Mouse (Mus musculus) kidney, embryonic 14.5 days (tissue): ENCODE results near the gene Spi1. TPM values are rescaled to one million over a fixed set of nuclear protein-coding genes. Genes with fewer than 3 reads are reported as not detected.

ENCODE experiments used
- ATAC-seq: fragments of 200-750 bp; cut with Nextera tagmentation; 2 replicates; pipeline ENCODE4 v1.8.0; 2017; ENCODE audit warnings: moderate number of reproducible peaks, mild to moderate bottlenecking, moderate TSS enrichment, moderate library complexity; ENCODE audit not compliant: low FRiP score, low TSS enrichment
- H3K27ac ChIP-seq: fragments of 300-500 bp; sonication (generic); 2 replicates; pipeline ENCODE4 v1.5.1; 2014; ENCODE audit warnings: low read depth, mild to moderate bottlenecking, low read length, moderate library complexity, mixed read lengths
- H3K27me3 ChIP-seq: fragments of 300-500 bp; sonication (generic); 2 replicates; pipeline ENCODE4 v1.6.1; 2014; ENCODE audit warnings: mild to moderate bottlenecking, low read length; ENCODE audit not compliant: control insufficient read depth, insufficient read depth
- H3K36me3 ChIP-seq: fragments of 300-500 bp; sonication (generic); 2 replicates; pipeline ENCODE4 v1.6.1; 2014; ENCODE audit warnings: low read length, mixed read lengths; ENCODE audit not compliant: control insufficient read depth, insufficient read depth
- H3K4me1 ChIP-seq: fragments of 300-500 bp; sonication (generic); 2 replicates; pipeline ENCODE4 v1.6.1; 2014; ENCODE audit warnings: low read length, mixed read lengths; ENCODE audit not compliant: control insufficient read depth, insufficient read depth
- H3K4me2 ChIP-seq: fragments of 300-500 bp; sonication (generic); replicated peaks from 2 replicates; pipeline ENCODE4 v1.6.1; 2014; ENCODE audit warnings: low read depth, mild to moderate bottlenecking, low read length
- H3K4me3 ChIP-seq: fragments of 300-500 bp; sonication (generic); 2 replicates; pipeline ENCODE4 v1.5.1; 2014; ENCODE audit warnings: mild to moderate bottlenecking, low read length
- H3K9ac ChIP-seq: fragments of 300-500 bp; sonication (generic); 2 replicates; pipeline ENCODE4 v1.6.1; 2014; ENCODE audit warnings: low read depth, mild to moderate bottlenecking, low read length, moderate library complexity
- H3K9me3 ChIP-seq: fragments of 300-500 bp; sonication (generic); 2 replicates; pipeline ENCODE4 v1.6.1; 2016; ENCODE audit warnings: low read length; ENCODE audit not compliant: control insufficient read depth
- WGBS: fragments of 180-500 bp; shearing (Covaris S2); extraction: QIAGEN DNeasy Blood & Tissue Kit; methylation state at CpG from one replicate; pipeline ENCODE4 v1.1.7; 2014; 5-methylcytosine and 5-hydroxymethylcytosine counted together
- polyA plus RNA-seq: library from polyadenylated mRNA; unstranded; fragments of >200 nt; fragmentation: Nextera tagmentation; extraction: Ambion mirVana; gene quantifications from 2 replicates; pipeline ENCODE4 v1.2.1, GENCODE M21; 2014

The Spi1 gene
- polyA plus RNA-seq, 1 experiment from 2014 or later = 2.2 TPM

- no peak overlapping the region for H3K9ac ChIP-seq
- H3K4me3 ChIP-seq = no peak overlapping the region
- no peaks in the 10 kb centered on the region for H3K27me3 ChIP-seq
- H3K4me2 ChIP-seq = no peak overlapping the region
- H3K36me3 ChIP-seq = no peaks in the 10 kb centered on the region
- WGBS = 84% methylated on average over 14 of the region's 14 CpGs
- no peaks in the 10 kb centered on the region for H3K9me3 ChIP-seq
- no peak for ATAC-seq
- H3K4me1 ChIP-seq = no peaks in the 10 kb centered on the region
- no peak overlapping the region for H3K27ac ChIP-seq
Observed at GRCm38 (mm10) chr2:91085494-91086391, 3.6 kb downstream of the Spi1 start.

- 72% methylated on average over 9 of the region's 9 CpGs for WGBS
- H3K36me3 ChIP-seq = no peaks in the 10 kb centered on the region
- no peak for ATAC-seq
- no peaks in the 10 kb centered on the region for H3K27me3 ChIP-seq
- no peak overlapping the region for H3K4me3 ChIP-seq
- no peaks in the 10 kb centered on the region for H3K4me1 ChIP-seq
- no peak overlapping the region for H3K9ac ChIP-seq
- H3K4me2 ChIP-seq = no peak overlapping the region
- no peaks in the 10 kb centered on the region for H3K9me3 ChIP-seq
- no peak overlapping the region for H3K27ac ChIP-seq
Observed at GRCm38 (mm10) chr2:91086392-91087237, 4.4 kb downstream of the Spi1 start.

GRCm38 (mm10) chr2:91087453-91087852 lies 5.3 kb downstream of the Spi1 start:
- no peak for ATAC-seq
- 87% methylated on average over 9 of the region's 9 CpGs for WGBS
- H3K27ac ChIP-seq = no peak overlapping the region

GRCm38 (mm10) chr2:91088987-91089386 lies 6.8 kb downstream of the Spi1 start:
- Histone ChIP-seq H3K36me3 (no peaks in the 10 kb centered on the region), H3K4me2 (no peak overlapping the region), H3K9me3 (no peaks in the 10 kb centered on the region), H3K4me3 (no peak overlapping the region), H3K9ac (no peak overlapping the region), H3K27ac (no peak overlapping the region), H3K27me3 (no peaks in the 10 kb centered on the region), H3K4me1 (no peaks in the 10 kb centered on the region)
- ATAC-seq = no peak
- 78% methylated on average over 9 of the region's 9 CpGs for WGBS

More at GRCm38 (mm10) chr2:91087453-91087852, 5.3 kb downstream of the Spi1 start:
- Histone ChIP-seq H3K9ac (no peak overlapping the region), H3K27me3 (no peaks in the 10 kb centered on the region), H3K9me3 (no peaks in the 10 kb centered on the region), H3K4me1 (no peaks in the 10 kb centered on the region), H3K4me3 (no peak overlapping the region), H3K36me3 (no peaks in the 10 kb centered on the region), H3K4me2 (no peak overlapping the region)

- H3K27ac ChIP-seq = no peak overlapping the region
Observed at GRCm38 (mm10) chr2:91090208-91090607, 8.0 kb downstream of the Spi1 start.

GRCm38 (mm10) chr2:91090827-91091226 lies 8.6 kb downstream of the Spi1 start:
- Histone ChIP-seq H3K4me3 (no peak overlapping the region), H3K27me3 (no peaks in the 10 kb centered on the region), H3K36me3 (no peaks in the 10 kb centered on the region), H3K4me1 (no peaks in the 10 kb centered on the region), H3K9me3 (no peaks in the 10 kb centered on the region), H3K27ac (no peak overlapping the region), H3K9ac (no peak overlapping the region), H3K4me2 (no peak overlapping the region)
- ATAC-seq = no peak
- 74% methylated on average over 6 of the region's 6 CpGs for WGBS

More at GRCm38 (mm10) chr2:91090208-91090607, 8.0 kb downstream of the Spi1 start:
- Histone ChIP-seq H3K36me3 (no peaks in the 10 kb centered on the region), H3K4me2 (no peak overlapping the region), H3K9me3 (no peaks in the 10 kb centered on the region), H3K9ac (no peak overlapping the region), H3K4me3 (no peak overlapping the region), H3K4me1 (no peaks in the 10 kb centered on the region), H3K27me3 (no peaks in the 10 kb centered on the region)
- 70% methylated on average over 6 of the region's 6 CpGs for WGBS
- no peak for ATAC-seq

- Histone ChIP-seq H3K9me3 (no peaks in the 10 kb centered on the region), H3K27ac (no peak overlapping the region), H3K4me2 (no peak overlapping the region), H3K4me3 (no peak overlapping the region), H3K9ac (no peak overlapping the region), H3K27me3 (no peaks in the 10 kb centered on the region), H3K36me3 (no peaks in the 10 kb centered on the region), H3K4me1 (no peaks in the 10 kb centered on the region)
- no peak for ATAC-seq
- WGBS = 66% methylated on average over 14 of the region's 14 CpGs
Observed at GRCm38 (mm10) chr2:91096524-91096923, 14.3 kb downstream of the Spi1 start.

GRCm38 (mm10) chr2:91097015-91097414 lies 14.8 kb downstream of the Spi1 start:
- Histone ChIP-seq H3K27ac (no peak overlapping the region), H3K4me3 (no peak overlapping the region), H3K9ac (no peak overlapping the region), H3K9me3 (no peaks in the 10 kb centered on the region), H3K27me3 (no peaks in the 10 kb centered on the region), H3K36me3 (no peaks in the 10 kb centered on the region), H3K4me1 (no peaks in the 10 kb centered on the region), H3K4me2 (no peak overlapping the region)
- WGBS = 70% methylated on average over 10 of the region's 10 CpGs
- ATAC-seq = no peak; the same call in 1 of the 2 replicates

- 90% methylated on average over 2 of the region's 2 CpGs for WGBS
- H3K4me3 ChIP-seq = no peak overlapping the region
Observed at GRCm38 (mm10) chr2:91098156-91098555, 16.0 kb downstream of the Spi1 start.

More at GRCm38 (mm10) chr2:91098156-91098555, 16.0 kb downstream of the Spi1 start:
- ATAC-seq = no peak
- H3K36me3 ChIP-seq = no peaks in the 10 kb centered on the region
- no peak overlapping the region for H3K27ac ChIP-seq
- no peaks in the 10 kb centered on the region for H3K9me3 ChIP-seq
- no peak overlapping the region for H3K9ac ChIP-seq
- no peaks in the 10 kb centered on the region for H3K4me1 ChIP-seq
- no peak overlapping the region for H3K4me2 ChIP-seq
- no peaks in the 10 kb centered on the region for H3K27me3 ChIP-seq
